Mouse (Mus musculus): ENCODE results near the gene Adgre5. TPM values are rescaled to one million over a fixed set of nuclear protein-coding genes. Genes with fewer than 3 reads are reported as not detected.

Gene Adgre5
- 25.3 and 79.2 TPM in 2 replicates for polyA plus RNA-seq (2011; ENCODE audit: insufficient read depth, insufficient read length, low replicate concordance, missing spikeins)

DNA sequence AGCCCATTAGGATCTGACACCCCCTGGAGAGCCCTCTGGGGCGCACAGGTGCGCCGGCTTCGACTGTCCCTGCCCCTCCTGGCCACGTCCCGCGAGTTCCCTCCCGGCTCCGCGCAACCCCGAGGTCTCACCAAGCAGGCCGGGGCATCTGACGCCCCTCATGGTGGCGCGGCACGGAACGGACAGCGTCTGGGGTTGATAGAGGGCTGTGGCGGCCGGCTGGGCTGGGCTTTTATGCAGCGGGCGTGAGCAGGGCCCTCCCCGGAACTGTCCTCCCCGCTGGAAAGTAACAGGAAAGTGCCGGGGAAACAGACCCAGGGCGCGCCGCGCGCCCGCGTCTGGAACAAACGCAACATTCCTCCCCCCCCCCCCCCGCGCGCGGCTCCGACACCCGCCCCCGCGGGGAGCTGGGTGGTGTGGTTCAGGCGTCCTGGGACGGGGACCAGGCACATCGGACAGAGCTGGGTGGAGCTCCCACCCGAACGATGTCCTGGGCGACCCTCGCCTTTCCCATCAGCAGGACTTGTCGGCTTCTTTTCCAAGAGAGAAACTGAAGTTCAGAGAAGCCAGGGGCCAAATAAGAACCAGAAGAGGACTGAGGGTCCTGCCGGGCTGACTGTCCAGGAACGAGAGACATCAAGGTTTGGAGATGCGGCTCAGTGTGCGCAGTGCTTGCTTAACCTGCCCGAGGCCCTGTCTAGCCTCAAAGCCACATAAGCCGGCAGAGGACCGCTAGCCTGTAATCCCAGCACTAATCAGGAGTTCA is at the start of gene Adgre5:
Gene Adgre5, minus strand, starts transcription at position 351 of the 766 bp plus-strand sequence.
- Histone ChIP-seq H3K4me1 (ENCODE audit: control insufficient read depth, insufficient read depth, low read length) (peaks cover 12% of the 10 kb centered on the region), H3K27ac (ENCODE audit: control insufficient read depth, insufficient read depth, low read depth, low read length, poor library complexity) (peak within 1 kb of the TSS; percentile 98), H3K4me3 (replicated peaks; ENCODE audit: control insufficient read depth, low read depth, low read length) (peak within 1 kb of the TSS; percentile 98)
- 3% methylated on average over 56 of the region's 56 CpGs for WGBS
- TF ChIP-seq POLR2A (IDR thresholded peaks at IDR 0.05; ENCODE audit: borderline replicate concordance, control insufficient read depth, low read depth, low read length) (peak; percentile 73; the same call in 1 of the 2 replicates), CTCF (IDR thresholded peaks at IDR 0.05; ENCODE audit: control insufficient read depth, insufficient read depth, low read length) (no peak)

DNA sequence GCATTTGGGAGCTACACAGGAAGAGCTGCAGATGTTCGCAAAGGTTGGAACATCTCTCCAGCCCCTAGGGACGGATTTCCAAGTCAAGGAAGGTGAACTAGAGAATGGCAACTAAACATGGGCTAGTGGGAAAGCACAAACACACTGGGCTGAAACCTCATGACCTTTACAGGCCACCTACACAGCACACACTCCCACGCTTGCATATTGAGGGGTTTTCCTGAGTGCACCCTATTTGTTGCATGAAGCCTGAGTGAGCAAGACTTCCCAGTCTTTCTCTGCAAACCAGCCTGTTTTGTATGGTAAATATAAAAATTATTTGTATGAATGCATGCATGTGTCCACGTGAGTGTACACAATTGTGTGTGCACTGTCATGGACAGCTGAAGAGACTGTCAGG is 48.7 kb upstream of the Adgre5 start:
- Histone ChIP-seq H3K4me3 (replicated peaks; ENCODE audit: control insufficient read depth, low read depth, low read length) (no peak overlapping the region), H3K27ac (ENCODE audit: control insufficient read depth, insufficient read depth, low read depth, low read length, poor library complexity) (no peak overlapping the region), H3K4me1 (ENCODE audit: control insufficient read depth, insufficient read depth, low read length) (no peaks in the 10 kb centered on the region)
- 76% methylated on average over 4 of the region's 4 CpGs for WGBS
- TF ChIP-seq POLR2A (IDR thresholded peaks at IDR 0.05; ENCODE audit: borderline replicate concordance, control insufficient read depth, low read depth, low read length): no peak

DNA sequence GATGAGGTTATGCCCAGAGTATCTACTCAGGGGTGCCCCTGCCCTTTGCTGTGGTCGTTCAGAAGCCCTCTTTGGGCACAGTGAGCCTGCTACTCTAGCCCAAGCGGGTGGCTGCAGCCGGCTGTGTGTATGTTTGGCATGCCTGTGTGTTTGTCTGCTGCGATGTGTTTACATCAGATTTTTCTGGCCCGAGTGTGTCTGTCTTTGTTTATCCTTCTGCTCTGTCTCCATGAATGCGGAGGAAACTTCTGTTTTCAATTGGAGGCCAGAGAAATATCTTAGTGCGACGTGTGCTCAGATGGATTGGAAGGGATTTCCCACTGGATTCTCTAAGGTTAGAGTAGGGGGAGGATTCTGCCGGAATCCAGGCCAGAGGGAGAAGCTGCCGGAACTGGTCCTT is 43.9 kb upstream of the Adgre5 start:
- Histone ChIP-seq H3K27ac (ENCODE audit: control insufficient read depth, insufficient read depth, low read depth, low read length, poor library complexity) (no peak overlapping the region), H3K4me3 (replicated peaks; ENCODE audit: control insufficient read depth, low read depth, low read length) (no peak overlapping the region), H3K4me1 (ENCODE audit: control insufficient read depth, insufficient read depth, low read length) (peaks cover 1% of the 10 kb centered on the region; the same call in 1 of the 2 replicates)
- 80% methylated on average over 10 of the region's 10 CpGs for WGBS
- TF ChIP-seq CTCF (IDR thresholded peaks at IDR 0.05; ENCODE audit: control insufficient read depth, insufficient read depth, low read length): no peak
- TF ChIP-seq POLR2A (IDR thresholded peaks at IDR 0.05; ENCODE audit: borderline replicate concordance, control insufficient read depth, low read depth, low read length): no peak

DNA sequence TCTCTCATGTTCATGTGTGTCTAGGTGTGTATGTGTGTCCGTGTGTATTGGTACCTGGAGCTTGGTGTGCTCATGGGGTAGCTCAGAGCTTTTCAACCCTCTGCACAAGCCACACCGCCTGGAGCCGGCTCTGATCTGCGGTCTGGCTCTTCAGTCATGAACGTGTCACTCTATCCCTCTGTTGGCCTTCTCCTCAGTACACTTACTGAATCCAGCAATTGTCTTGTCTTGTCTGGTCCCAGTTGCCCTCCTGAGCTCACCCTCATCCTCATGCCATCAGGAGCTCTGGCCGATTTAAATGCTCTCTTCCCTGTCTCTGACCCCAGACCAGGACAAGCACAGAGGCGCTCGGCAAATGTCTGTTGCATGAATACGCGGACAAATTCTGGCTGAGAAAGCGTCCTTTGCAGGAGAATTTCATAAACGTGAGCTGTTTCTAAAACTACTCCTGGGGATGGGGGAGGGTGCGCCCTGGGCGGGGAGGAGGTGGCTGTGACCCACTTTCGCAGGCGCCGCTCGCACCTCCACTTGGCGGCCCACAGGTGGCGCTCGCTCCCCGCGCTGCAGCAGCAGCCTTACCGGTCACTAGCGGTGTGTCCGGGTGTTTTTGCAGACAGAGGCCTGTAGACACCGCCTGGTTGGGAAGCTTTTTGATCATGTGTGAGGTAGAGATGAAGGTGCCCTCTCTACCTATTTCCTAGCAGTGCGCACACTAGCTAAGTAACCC is 41.9 kb upstream of the Adgre5 start:
- Histone ChIP-seq H3K27ac (ENCODE audit: control insufficient read depth, insufficient read depth, low read depth, low read length, poor library complexity) (no peak overlapping the region), H3K4me3 (replicated peaks; ENCODE audit: control insufficient read depth, low read depth, low read length) (no peak overlapping the region), H3K4me1 (ENCODE audit: control insufficient read depth, insufficient read depth, low read length) (peaks cover 1% of the 10 kb centered on the region; the same call in 1 of the 2 replicates)
- 23% methylated on average over 28 of the region's 28 CpGs for WGBS
- peak; percentile 87 for TF ChIP-seq CTCF (IDR thresholded peaks at IDR 0.05; ENCODE audit: control insufficient read depth, insufficient read depth, low read length)
- TF ChIP-seq POLR2A (IDR thresholded peaks at IDR 0.05; ENCODE audit: borderline replicate concordance, control insufficient read depth, low read depth, low read length): peak; percentile 18; the same call in 1 of the 2 replicates

DNA sequence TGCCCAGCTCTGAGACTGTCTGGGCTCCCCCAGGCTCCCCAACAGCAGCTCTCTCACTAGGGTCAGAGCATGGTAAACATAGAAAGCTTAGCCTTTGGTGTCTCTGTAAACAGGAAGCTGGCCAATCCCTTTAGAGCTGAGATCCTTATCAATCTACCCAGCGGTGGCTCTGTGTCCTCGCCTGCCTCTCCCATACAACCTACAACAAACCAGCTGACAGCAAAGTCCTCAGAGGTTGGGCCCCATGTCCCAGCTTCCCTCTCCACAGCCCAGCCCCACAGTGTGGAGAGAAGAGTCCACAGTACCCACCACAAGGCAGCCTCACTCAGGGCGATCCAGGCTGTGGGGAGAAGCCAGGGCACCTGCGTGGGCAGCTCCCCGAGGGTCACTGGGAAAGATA is 38.5 kb upstream of the Adgre5 start:
- no peak overlapping the region for H3K27ac ChIP-seq (ENCODE audit: control insufficient read depth, insufficient read depth, low read depth, low read length, poor library complexity)
- 57% methylated on average over 5 of the region's 5 CpGs for WGBS
- H3K4me3 ChIP-seq (replicated peaks; ENCODE audit: control insufficient read depth, low read depth, low read length): no peak overlapping the region

DNA sequence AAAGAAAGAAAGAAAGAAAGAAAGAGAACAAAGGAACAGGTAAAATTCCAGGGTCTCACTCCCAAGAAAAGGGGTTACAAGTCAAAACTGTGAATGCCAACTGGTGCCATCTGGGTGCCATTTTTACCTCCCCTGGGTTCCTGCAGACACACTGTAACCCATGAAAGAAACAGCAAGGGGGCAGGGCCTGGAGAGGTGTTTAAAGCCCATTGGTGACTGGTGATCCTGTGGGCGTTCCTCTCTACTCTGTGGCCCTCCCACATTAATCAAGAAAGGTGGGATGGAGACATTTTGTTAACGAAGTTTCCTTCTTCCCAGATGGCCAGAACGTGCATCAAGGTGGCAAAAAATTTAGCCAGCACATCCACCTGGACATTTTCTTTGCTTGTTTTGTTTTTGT is 36.9 kb upstream of the Adgre5 start:
- H3K27ac ChIP-seq (ENCODE audit: control insufficient read depth, insufficient read depth, low read depth, low read length, poor library complexity): no peak overlapping the region
- no peaks in the 10 kb centered on the region for H3K4me1 ChIP-seq (ENCODE audit: control insufficient read depth, insufficient read depth, low read length)
- TF ChIP-seq CTCF (IDR thresholded peaks at IDR 0.05; ENCODE audit: control insufficient read depth, insufficient read depth, low read length): no peak
- TF ChIP-seq POLR2A (IDR thresholded peaks at IDR 0.05; ENCODE audit: borderline replicate concordance, control insufficient read depth, low read depth, low read length): no peak
- WGBS: 78% methylated on average over 3 of the region's 3 CpGs
- no peak overlapping the region for H3K4me3 ChIP-seq (replicated peaks; ENCODE audit: control insufficient read depth, low read depth, low read length)

More for the DNA sequence above, 38.5 kb upstream of the Adgre5 start:
- TF ChIP-seq POLR2A (IDR thresholded peaks at IDR 0.05; ENCODE audit: borderline replicate concordance, control insufficient read depth, low read depth, low read length): no peak
- no peak for TF ChIP-seq CTCF (IDR thresholded peaks at IDR 0.05; ENCODE audit: control insufficient read depth, insufficient read depth, low read length)
- peaks cover 1% of the 10 kb centered on the region; the same call in 1 of the 2 replicates for H3K4me1 ChIP-seq (ENCODE audit: control insufficient read depth, insufficient read depth, low read length)

DNA sequence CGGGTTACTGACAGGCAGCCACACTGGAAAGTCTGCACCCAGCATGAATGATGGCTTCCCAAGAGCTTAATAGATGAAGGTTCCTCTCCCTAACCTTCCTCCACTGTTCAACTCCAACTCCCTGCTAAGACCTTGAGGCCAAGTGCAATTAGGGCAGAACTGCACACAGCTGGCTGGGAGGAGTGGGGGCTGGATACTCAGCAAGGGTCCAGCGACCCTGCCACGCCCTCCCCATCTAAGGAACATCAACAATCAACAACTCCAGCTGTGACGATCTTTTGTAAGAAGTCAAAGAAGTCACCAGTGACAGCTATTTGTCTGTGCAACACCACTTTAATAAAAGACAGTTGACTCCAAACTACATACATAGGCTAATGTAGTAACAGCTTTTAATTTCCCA is 35.5 kb upstream of the Adgre5 start:
- H3K27ac ChIP-seq (ENCODE audit: control insufficient read depth, insufficient read depth, low read depth, low read length, poor library complexity): no peak overlapping the region
- no peaks in the 10 kb centered on the region; the same call in 1 of the 2 replicates for H3K4me1 ChIP-seq (ENCODE audit: control insufficient read depth, insufficient read depth, low read length)
- TF ChIP-seq CTCF (IDR thresholded peaks at IDR 0.05; ENCODE audit: control insufficient read depth, insufficient read depth, low read length) (no peak), POLR2A (IDR thresholded peaks at IDR 0.05; ENCODE audit: borderline replicate concordance, control insufficient read depth, low read depth, low read length) (no peak)
- H3K4me3 ChIP-seq (replicated peaks; ENCODE audit: control insufficient read depth, low read depth, low read length): no peak overlapping the region
- WGBS: 59% methylated on average over 4 of the region's 4 CpGs

DNA sequence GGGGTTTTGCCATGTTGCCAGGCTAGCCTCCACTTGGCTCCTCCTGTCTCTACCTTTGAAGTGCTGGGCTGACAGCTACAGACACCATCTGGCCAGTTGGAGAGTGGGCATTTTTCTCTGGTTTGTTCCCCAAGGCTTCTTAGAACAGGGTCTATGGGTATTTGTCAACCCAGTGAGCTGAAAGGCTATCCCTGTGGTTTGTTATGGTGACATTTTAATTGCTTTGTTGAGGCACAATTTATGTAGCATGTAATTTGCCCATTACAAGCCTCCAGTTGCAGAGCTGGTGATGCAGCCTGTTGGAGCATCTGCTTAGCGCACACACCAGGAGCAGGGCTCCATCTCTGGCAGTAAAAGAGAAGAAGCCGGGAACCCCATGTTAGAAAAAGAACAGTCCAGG is 33.1 kb upstream of the Adgre5 start:
- no peak for TF ChIP-seq POLR2A (IDR thresholded peaks at IDR 0.05; ENCODE audit: borderline replicate concordance, control insufficient read depth, low read depth, low read length)
- TF ChIP-seq CTCF (IDR thresholded peaks at IDR 0.05; ENCODE audit: control insufficient read depth, insufficient read depth, low read length): no peak
- H3K27ac ChIP-seq (ENCODE audit: control insufficient read depth, insufficient read depth, low read depth, low read length, poor library complexity): no peak overlapping the region
- no peak overlapping the region for H3K4me3 ChIP-seq (replicated peaks; ENCODE audit: control insufficient read depth, low read depth, low read length)
- WGBS: 95% methylated on average over 2 of the region's 2 CpGs
- H3K4me1 ChIP-seq (ENCODE audit: control insufficient read depth, insufficient read depth, low read length): no peaks in the 10 kb centered on the region; the same call in 1 of the 2 replicates

Measured in bone marrow, adult 2 months (tissue).